Mouse (Mus musculus) heart, embryonic 13.5 days (tissue): ENCODE measurements around the gene Fgd3. TPM values are rescaled to one million over a fixed set of nuclear protein-coding genes. Genes with fewer than 3 reads are reported as not detected.
A peak's percentile ranks its signal among the peaks of the same experiment; 100 is the strongest.

Source experiments
- ATAC-seq: fragments of 200-750 bp; cut with Nextera tagmentation; 2 replicates; pipeline ENCODE4 v1.8.0; 2017; ENCODE audit warnings: moderate TSS enrichment; ENCODE audit not compliant: insufficient number of reproducible peaks, low FRiP score, low TSS enrichment; ENCODE audit errors: extremely low read depth
- H3K27ac ChIP-seq: fragments of 300-500 bp; sonication (generic); replicated peaks from 2 replicates; pipeline ENCODE4 v1.5.1; 2015; ENCODE audit warnings: moderate library complexity, mild to moderate bottlenecking, inconsistent platforms
- H3K27me3 ChIP-seq: fragments of 300-500 bp; sonication (generic); replicated peaks from 2 replicates; pipeline ENCODE4 v1.6.1; 2015; ENCODE audit warnings: mild to moderate bottlenecking, inconsistent platforms
- H3K36me3 ChIP-seq: fragments of 300-500 bp; sonication (generic); 2 replicates; pipeline ENCODE4 v1.6.1; 2015; ENCODE audit warnings: mild to moderate bottlenecking, inconsistent platforms
- H3K4me1 ChIP-seq: fragments of 300-500 bp; sonication (generic); 2 replicates; pipeline ENCODE4 v1.6.1; 2015; ENCODE audit warnings: inconsistent platforms
- H3K4me2 ChIP-seq: fragments of 300-500 bp; sonication (generic); 2 replicates; pipeline ENCODE4 v1.6.1; 2015; ENCODE audit warnings: inconsistent platforms, mild to moderate bottlenecking, moderate library complexity
- H3K4me3 ChIP-seq: fragments of 300-500 bp; sonication (generic); 2 replicates; pipeline ENCODE4 v1.5.1; 2015; ENCODE audit warnings: moderate library complexity, mild to moderate bottlenecking, inconsistent platforms
- H3K9ac ChIP-seq: fragments of 300-500 bp; sonication (generic); 2 replicates; pipeline ENCODE4 v1.6.1; 2015; ENCODE audit warnings: inconsistent platforms, mild to moderate bottlenecking, moderate library complexity
- H3K9me3 ChIP-seq: fragments of 300-500 bp; sonication (generic); 2 replicates; pipeline ENCODE4 v1.6.1; 2016; ENCODE audit warnings: inconsistent platforms
- WGBS: fragments of 180-500 bp; shearing (Covaris S2); methylation state at CpG from one replicate; pipeline ENCODE4 v1.1.7; 2015; ENCODE audit warnings: mixed read lengths; 5-methylcytosine and 5-hydroxymethylcytosine counted together
- polyA plus RNA-seq: library from polyadenylated mRNA; unstranded; fragments of >200 nt; fragmentation: Nextera tagmentation; extraction: Ambion mirVana; gene quantifications from 2 replicates; pipeline ENCODE4 v1.2.1, GENCODE M21; 2015

The Fgd3 gene
- polyA plus RNA-seq, 1 experiment from 2014 or later = 0.05 TPM

- peak overlapping the region; percentile 61 for H3K9ac ChIP-seq
- no peaks in the 10 kb centered on the region for H3K27me3 ChIP-seq
- no peaks in the 10 kb centered on the region for H3K36me3 ChIP-seq
- no peak for ATAC-seq
- H3K4me3 ChIP-seq = no peak overlapping the region; the same call in 1 of the 2 replicates
- H3K9me3 ChIP-seq = no peaks in the 10 kb centered on the region
- H3K4me2 ChIP-seq = peak overlapping the region; percentile 65
- peaks cover 26% of the 10 kb centered on the region for H3K4me1 ChIP-seq
- H3K27ac ChIP-seq = no peak overlapping the region
- 77% methylated on average over 1 of the region's 1 CpGs for WGBS
Observed at GRCm38 (mm10) chr13:49320514-49320913, 403 bp upstream of the Fgd3 start.

- Histone ChIP-seq H3K9ac (no peak overlapping the region), H3K27me3 (no peaks in the 10 kb centered on the region), H3K9me3 (no peaks in the 10 kb centered on the region), H3K27ac (no peak overlapping the region), H3K4me1 (peaks cover 26% of the 10 kb centered on the region), H3K36me3 (no peaks in the 10 kb centered on the region), H3K4me2 (no peak overlapping the region), H3K4me3 (no peak overlapping the region)
- WGBS = 81% methylated on average over 7 of the region's 7 CpGs
- no peak for ATAC-seq
Observed at GRCm38 (mm10) chr13:49317914-49318313, 2.2 kb downstream of the Fgd3 start.

- Histone ChIP-seq H3K9me3 (no peaks in the 10 kb centered on the region), H3K9ac (no peak overlapping the region), H3K27me3 (no peaks in the 10 kb centered on the region), H3K4me1 (peaks cover 26% of the 10 kb centered on the region), H3K4me3 (no peak overlapping the region), H3K4me2 (no peak overlapping the region), H3K36me3 (no peaks in the 10 kb centered on the region), H3K27ac (no peak overlapping the region)
- no peak for ATAC-seq
- WGBS = 74% methylated on average over 6 of the region's 6 CpGs
Observed at GRCm38 (mm10) chr13:49317508-49317907, 2.6 kb downstream of the Fgd3 start.

- H3K36me3 ChIP-seq = no peaks in the 10 kb centered on the region
- H3K27me3 ChIP-seq = no peaks in the 10 kb centered on the region
- no peak overlapping the region for H3K4me2 ChIP-seq
- peaks cover 21% of the 10 kb centered on the region for H3K4me1 ChIP-seq
- H3K4me3 ChIP-seq = no peak overlapping the region
- no peak for ATAC-seq
- WGBS = 59% methylated on average over 9 of the region's 9 CpGs
- no peaks in the 10 kb centered on the region for H3K9me3 ChIP-seq
- no peak overlapping the region for H3K27ac ChIP-seq
- no peak overlapping the region for H3K9ac ChIP-seq
Observed at GRCm38 (mm10) chr13:49316386-49317162, 3.5 kb downstream of the Fgd3 start.

GRCm38 (mm10) chr13:49311642-49312041 lies 8.5 kb downstream of the Fgd3 start:
- WGBS = 75% methylated on average over 7 of the region's 7 CpGs
- Histone ChIP-seq H3K4me1 (peaks cover 21% of the 10 kb centered on the region), H3K9ac (no peak overlapping the region), H3K4me2 (no peak overlapping the region), H3K27me3 (no peaks in the 10 kb centered on the region), H3K4me3 (no peak overlapping the region), H3K27ac (no peak overlapping the region), H3K9me3 (no peaks in the 10 kb centered on the region), H3K36me3 (no peaks in the 10 kb centered on the region)
- ATAC-seq = no peak

- no peak for ATAC-seq
- Histone ChIP-seq H3K36me3 (no peaks in the 10 kb centered on the region), H3K4me2 (no peak overlapping the region), H3K4me3 (no peak overlapping the region), H3K27me3 (no peaks in the 10 kb centered on the region), H3K4me1 (peaks cover 21% of the 10 kb centered on the region), H3K27ac (no peak overlapping the region), H3K9me3 (no peaks in the 10 kb centered on the region), H3K9ac (no peak overlapping the region)
- 71% methylated on average over 1 of the region's 1 CpGs for WGBS
Observed at GRCm38 (mm10) chr13:49309501-49309900, 10.6 kb downstream of the Fgd3 start.

- no peak overlapping the region for H3K27ac ChIP-seq
- no peak overlapping the region for H3K4me3 ChIP-seq
- WGBS = 74% methylated on average over 16 of the region's 16 CpGs
- no peak overlapping the region for H3K4me2 ChIP-seq
- no peak for ATAC-seq
- no peak overlapping the region for H3K9ac ChIP-seq
- peaks cover 21% of the 10 kb centered on the region for H3K4me1 ChIP-seq
- no peaks in the 10 kb centered on the region for H3K9me3 ChIP-seq
- no peaks in the 10 kb centered on the region for H3K27me3 ChIP-seq
- no peaks in the 10 kb centered on the region for H3K36me3 ChIP-seq
Observed at GRCm38 (mm10) chr13:49308861-49309403, 11.2 kb downstream of the Fgd3 start.

- Histone ChIP-seq H3K4me1 (peaks cover 21% of the 10 kb centered on the region), H3K4me3 (no peak overlapping the region), H3K36me3 (no peaks in the 10 kb centered on the region), H3K9me3 (no peaks in the 10 kb centered on the region), H3K4me2 (no peak overlapping the region), H3K27ac (peak overlapping the region; percentile 91), H3K27me3 (no peaks in the 10 kb centered on the region), H3K9ac (no peak overlapping the region)
- no peak for ATAC-seq
- 79% methylated on average over 4 of the region's 4 CpGs for WGBS
Observed at GRCm38 (mm10) chr13:49308206-49308605, 11.9 kb downstream of the Fgd3 start.

GRCm38 (mm10) chr13:49307311-49307969 lies 12.7 kb downstream of the Fgd3 start:
- Histone ChIP-seq H3K4me2 (peak overlapping the region; percentile 64), H3K36me3 (no peaks in the 10 kb centered on the region), H3K9ac (peak overlapping the region; percentile 73), H3K27me3 (no peaks in the 10 kb centered on the region), H3K4me3 (peak overlapping the region; percentile 30), H3K27ac (peak overlapping the region; percentile 91), H3K4me1 (peaks cover 21% of the 10 kb centered on the region), H3K9me3 (no peaks in the 10 kb centered on the region)
- 5% methylated on average over 10 of the region's 10 CpGs for WGBS
- peak; percentile 67 for ATAC-seq

- H3K36me3 ChIP-seq = no peaks in the 10 kb centered on the region
- H3K4me2 ChIP-seq = peak overlapping the region; percentile 64
- peak overlapping the region; percentile 73 for H3K9ac ChIP-seq
- no peak for ATAC-seq
- 21% methylated on average over 7 of the region's 7 CpGs for WGBS
- H3K27ac ChIP-seq = peak overlapping the region; percentile 91
- H3K4me3 ChIP-seq = peak overlapping the region; percentile 30
- H3K9me3 ChIP-seq = no peaks in the 10 kb centered on the region
- peaks cover 21% of the 10 kb centered on the region for H3K4me1 ChIP-seq
- no peaks in the 10 kb centered on the region for H3K27me3 ChIP-seq
Observed at GRCm38 (mm10) chr13:49306771-49307310, 13.3 kb downstream of the Fgd3 start.

GRCm38 (mm10) chr13:49300771-49301170 lies 19.3 kb downstream of the Fgd3 start:
- no peaks in the 10 kb centered on the region for H3K4me1 ChIP-seq
- no peak overlapping the region for H3K9ac ChIP-seq
- H3K4me2 ChIP-seq = no peak overlapping the region
- no peak overlapping the region for H3K27ac ChIP-seq
- ATAC-seq = no peak
- no peak overlapping the region for H3K4me3 ChIP-seq
- H3K9me3 ChIP-seq = no peaks in the 10 kb centered on the region
- 57% methylated on average over 1 of the region's 1 CpGs for WGBS
- no peaks in the 10 kb centered on the region for H3K36me3 ChIP-seq
- H3K27me3 ChIP-seq = no peaks in the 10 kb centered on the region
